Mouse (Mus musculus): ENCODE data around the gene Commd2.

Commd2 gene

DNA sequence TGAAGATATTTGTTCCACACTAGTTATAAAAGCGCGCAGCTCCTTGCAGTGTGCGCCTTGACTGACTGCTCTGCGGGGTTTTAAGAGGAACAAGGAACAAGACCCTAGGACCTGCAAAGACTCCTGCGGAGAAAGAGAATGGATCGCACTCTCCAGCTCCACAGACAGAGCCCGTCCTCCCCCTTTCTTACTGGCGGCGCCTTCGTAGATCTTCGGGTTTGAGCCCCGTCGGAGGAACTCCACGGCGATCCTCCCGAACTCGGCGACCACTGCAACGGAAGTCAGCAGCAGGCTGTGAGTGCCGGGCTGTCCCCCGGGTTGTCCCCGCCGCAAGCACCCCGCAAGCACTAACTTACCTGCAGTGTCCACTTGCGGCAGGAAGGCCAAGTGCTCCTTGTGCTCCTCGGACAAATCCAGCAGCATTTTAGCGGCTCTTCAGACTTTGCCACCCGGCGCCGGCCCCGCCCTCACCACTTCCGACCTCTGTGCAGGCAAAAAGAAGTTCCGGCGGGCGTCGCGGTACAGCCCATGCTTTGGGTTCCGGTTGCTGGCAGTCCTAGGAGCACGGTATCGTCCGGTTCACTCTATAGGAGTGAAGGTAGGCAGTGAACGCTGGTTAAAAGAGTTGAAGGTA, at the start of gene Commd2:
TSS of gene Commd2 (minus strand) at position 485 of the 634 bp plus-strand sequence.
- peak; percentile 88 for DNase-seq (ENCODE audit: low spot score)

DNA sequence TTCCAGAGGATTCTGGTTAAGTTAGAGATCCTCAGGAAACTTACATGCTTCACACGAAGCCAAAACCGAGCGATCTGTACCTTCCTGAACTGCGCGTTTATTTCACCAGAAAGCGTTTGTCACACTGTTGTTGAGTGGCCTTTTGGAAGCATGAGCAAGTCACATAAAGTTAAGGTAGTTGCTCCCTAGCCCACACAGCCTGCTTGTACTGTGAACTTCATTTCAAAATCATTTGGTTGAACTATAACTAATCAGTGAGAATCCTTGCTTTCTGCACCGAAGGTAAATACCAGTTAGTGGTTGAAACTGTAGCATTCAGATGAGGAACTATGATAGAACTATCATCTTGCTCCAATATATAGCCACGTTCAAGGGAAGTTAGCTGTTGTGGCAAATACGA, 45.3 kb upstream of the Commd2 start:
- DNase-seq (ENCODE audit: low spot score) = peak; percentile 15

GRCm38 (mm10) chr3:57696249-57696648, 44.7 kb upstream of the Commd2 start:
- DNase-seq (ENCODE audit: low spot score) = no peak

GRCm38 (mm10) chr3:57692719-57693118, 41.2 kb upstream of the Commd2 start, which contains the start of gene Ankub1:
Gene Ankub1, minus strand, starts transcription at chr3:57692799.
- no peak for DNase-seq (ENCODE audit: low spot score)

DNA sequence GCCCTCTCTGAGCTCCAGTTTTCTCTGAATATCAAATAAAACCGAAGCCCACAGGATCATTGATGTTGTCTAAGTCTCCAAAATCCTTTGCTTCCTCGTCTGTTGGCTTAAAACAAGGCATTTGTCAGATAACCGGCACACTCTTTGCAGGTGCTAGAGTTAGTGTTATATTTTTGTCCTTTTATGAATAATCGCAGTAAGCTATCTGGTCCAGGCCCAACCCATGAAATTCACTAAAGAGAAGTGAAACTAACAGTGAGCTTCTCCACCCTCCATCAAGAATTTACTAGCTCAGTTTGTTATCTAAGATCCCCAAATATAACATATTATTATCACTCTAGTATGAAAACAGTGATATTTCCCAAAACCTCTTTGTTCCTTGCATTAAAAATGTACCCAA, 40.3 kb upstream of the Commd2 start:
- DNase-seq (ENCODE audit: low spot score) = no peak

- no peak for DNase-seq (ENCODE audit: low spot score)
Measured at GRCm38 (mm10) chr3:57677786-57678185, 26.3 kb upstream of the Commd2 start.

DNA sequence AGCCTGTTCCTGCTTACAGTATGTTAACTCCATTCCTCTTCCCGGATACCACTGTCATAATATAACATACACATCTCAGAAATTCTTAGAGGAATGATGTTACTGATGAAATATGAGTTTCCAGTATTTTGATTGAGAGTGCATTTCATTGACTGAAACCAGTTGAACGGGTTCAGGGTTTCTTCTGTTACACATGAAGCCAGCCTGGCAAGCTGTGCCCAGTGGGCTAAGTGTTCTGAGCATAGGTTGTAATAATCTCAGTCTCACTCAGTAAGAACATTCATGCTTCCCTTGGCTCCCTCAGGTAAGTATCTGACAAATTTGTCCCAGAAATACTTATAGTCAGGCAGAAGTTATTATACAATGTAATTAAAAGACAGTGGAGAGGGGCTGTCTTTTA, 22.6 kb upstream of the Commd2 start:
- no peak for DNase-seq (ENCODE audit: low spot score)

GRCm38 (mm10) chr3:57673586-57673985, 22.1 kb upstream of the Commd2 start:
- no peak for DNase-seq (ENCODE audit: low spot score)

DNA sequence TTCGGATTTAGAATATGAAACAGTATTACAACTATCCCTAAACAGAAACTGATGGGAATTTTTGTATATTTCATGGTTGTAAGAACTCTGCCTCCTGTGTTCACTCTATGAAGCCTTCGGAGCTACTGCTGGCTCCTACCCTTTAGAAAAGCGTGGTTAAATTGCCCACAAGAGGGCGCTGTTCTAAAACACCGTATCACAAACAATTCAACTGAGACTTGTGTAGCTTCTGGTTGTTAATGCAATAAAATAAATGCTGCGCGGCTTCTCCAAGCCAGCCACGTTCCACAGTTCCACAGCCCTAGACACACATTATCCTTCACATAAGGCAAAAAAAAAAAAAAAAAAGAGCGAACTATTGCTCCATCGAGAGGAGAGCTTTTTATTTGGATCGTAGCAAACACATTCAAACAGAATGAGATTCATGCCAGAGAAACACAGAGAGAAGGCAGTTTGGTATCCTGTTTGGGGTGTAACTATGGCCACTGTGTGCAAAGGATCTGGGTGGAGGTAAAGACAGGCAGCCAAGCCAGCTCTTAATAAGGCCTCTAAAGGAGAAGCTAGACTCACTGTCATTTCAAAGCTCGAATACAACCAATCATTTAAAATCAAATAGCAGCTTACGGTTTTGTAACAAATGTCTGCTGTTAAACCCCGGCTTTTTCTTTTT, 15.7 kb upstream of the Commd2 start:
- DNase-seq (ENCODE audit: low spot score) = peak; percentile 57

GRCm38 (mm10) chr3:57665880-57666279, 14.4 kb upstream of the Commd2 start:
- no peak for DNase-seq (ENCODE audit: low spot score)

- DNase-seq (ENCODE audit: low spot score) = no peak
Measured at GRCm38 (mm10) chr3:57664682-57665081, 13.2 kb upstream of the Commd2 start.

- DNase-seq (ENCODE audit: low spot score) = peak; percentile 12
Measured at GRCm38 (mm10) chr3:57663731-57664130, 12.2 kb upstream of the Commd2 start.

DNA sequence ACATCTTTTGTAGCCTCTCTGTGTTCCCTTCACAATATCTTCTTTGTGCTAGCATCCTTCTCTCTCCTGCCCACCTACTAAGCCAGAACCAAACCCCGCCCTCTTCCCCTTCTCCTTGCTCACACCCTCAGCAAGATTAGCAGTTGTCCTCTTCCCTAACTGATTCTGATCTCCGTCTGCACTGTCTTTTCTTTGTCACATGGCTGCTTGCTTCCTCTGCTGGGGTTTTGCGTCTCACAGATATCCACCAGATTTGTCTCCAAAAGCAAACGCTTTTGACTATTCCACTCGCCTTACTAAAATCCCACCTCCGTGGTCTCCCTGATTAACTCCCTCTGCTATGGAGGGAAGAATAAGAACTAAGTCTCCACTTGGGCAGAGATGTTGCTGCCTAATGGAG, 7.1 kb upstream of the Commd2 start:
- no peak for DNase-seq (ENCODE audit: low spot score)

GRCm38 (mm10) chr3:57653646-57654045, 2.1 kb upstream of the Commd2 start:
- DNase-seq (ENCODE audit: low spot score) = no peak

DNA sequence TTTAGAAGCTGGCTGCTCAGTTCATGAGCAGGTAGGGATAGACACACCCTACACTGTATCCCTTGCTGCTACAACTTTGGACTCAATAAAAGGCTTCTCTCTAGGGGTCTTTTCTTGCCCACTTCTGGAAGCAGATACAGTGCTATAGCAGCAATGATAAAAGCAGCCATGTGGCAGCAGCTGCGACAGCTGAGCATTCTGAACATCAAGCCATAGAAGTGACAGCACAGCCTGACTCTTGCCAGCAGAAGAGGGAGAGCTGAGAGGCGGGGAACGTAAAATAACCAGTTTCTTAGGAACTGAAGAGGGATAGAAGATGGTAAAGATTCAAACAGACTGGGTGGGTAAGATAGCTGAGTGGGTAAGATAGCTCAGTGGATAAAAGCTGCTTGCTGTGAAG, 970 bp upstream of the Commd2 start:
- no peak for DNase-seq (ENCODE audit: low spot score)

DNA sequence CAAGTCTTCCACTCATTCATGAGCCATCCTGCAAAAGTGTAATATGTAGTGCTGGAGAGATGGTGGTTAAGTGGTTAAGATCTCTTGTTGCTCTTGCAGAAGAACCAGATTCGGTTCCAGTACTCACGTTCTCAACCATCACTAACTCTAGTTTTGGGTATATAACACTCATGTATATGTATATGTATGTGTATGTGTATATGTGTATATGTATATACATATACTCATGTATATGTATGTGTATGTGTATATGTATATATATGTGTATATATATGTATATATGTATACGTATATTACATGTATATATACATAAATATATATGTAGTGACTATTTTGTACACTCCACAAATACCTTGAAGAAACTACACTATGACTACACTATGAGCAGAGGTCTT, 347 bp upstream of the Commd2 start:
- DNase-seq (ENCODE audit: low spot score) = no peak

- DNase-seq (ENCODE audit: low spot score) = no peak
Measured at GRCm38 (mm10) chr3:57643191-57643590, 8.3 kb downstream of the Commd2 start.

- no peak for DNase-seq (ENCODE audit: low spot score)
Measured at GRCm38 (mm10) chr3:57637596-57637995, 13.9 kb downstream of the Commd2 start.

GRCm38 (mm10) chr3:57634763-57635487, 16.6 kb downstream of the Commd2 start:
- DNase-seq (ENCODE audit: low spot score) = no peak

DNA sequence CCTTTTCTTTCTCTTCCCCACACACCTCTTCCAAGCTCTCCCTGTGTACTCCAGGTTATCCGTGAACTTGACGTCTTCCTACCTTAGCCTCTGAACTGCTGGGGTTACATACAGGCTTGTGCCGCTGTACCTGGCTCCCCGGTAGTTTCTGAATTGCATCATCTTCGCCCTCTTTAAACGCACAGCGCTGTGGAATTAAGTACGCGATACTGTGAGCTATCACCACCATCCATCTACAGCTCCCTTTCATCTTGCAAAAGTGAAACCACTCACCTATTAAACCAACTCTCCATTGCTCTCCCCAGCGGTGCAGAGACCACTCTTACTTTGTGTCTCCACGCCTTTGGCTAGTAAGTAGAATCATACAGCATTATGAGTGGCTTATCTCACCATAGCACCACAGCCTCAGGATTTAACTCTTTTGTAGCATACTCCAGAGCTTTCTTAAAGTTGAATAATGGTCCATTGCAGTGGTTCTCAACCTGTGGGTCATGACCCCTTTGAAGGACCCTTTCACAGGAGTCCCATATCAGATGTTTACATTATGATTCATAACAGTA, 24.5 kb downstream of the Commd2 start:
- DNase-seq (ENCODE audit: low spot score) = no peak

DNA sequence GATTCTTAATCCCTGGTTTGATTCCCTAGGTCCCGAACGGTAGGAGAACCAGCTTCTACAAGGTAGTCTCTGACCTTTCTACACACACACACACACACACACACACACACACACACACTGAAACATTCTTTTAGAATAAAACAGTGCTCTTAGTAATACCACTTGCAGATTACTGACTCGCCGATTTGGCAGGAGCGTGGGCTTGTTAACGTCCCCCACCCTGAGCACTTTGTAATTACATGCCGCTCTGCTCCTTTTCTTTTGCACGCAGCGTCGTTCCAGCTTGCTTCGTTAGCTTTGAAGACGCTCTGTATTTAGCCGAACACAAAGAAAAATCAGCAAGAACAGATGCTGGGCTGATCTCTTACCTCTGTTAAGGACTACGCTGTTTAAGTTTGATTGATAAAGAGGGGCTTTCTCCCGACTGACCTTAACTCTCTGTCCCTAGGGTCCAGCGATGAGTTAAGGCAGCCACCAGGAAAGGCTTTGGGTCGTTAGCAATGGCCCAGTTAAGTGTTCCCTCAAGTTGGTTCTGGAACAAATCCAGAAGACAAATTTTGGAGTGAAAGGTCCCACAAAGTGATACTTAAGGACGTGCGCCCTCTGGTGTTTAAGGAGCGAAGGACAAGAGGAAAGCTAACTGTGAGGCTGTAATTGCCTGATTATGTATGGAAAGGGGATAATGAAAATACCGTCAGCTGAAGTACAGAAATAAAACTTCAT, 26.1 kb downstream of the Commd2 start:
- peak; percentile 48 for DNase-seq (ENCODE audit: low spot score)

- DNase-seq (ENCODE audit: low spot score) = no peak
Measured at GRCm38 (mm10) chr3:57619718-57620117, 31.8 kb downstream of the Commd2 start.

All from yolk sac, embryonic 10.5 days (tissue).